Mouse (Mus musculus) midbrain, embryonic 13.5 days (tissue): ENCODE measurements at regions not wholly inside any gene's neighbourhood (a gene's known extent, or its start where the extent isn't known, plus 50 kb on each side); places are given as distances from the start of the nearest gene placed in this dataset.

ENCODE experiments used
- ATAC-seq: fragments of 200-750 bp; cut with Nextera tagmentation; 2 replicates; pipeline ENCODE4 v1.8.0; 2017; ENCODE audit warnings: mild to moderate bottlenecking, moderate TSS enrichment, moderate library complexity
- H3K27ac ChIP-seq: fragments of 300-500 bp; sonication (generic); 2 replicates; pipeline ENCODE4 v1.5.1; 2015; ENCODE audit warnings: inconsistent platforms, mild to moderate bottlenecking, moderate library complexity
- H3K27me3 ChIP-seq: fragments of 300-500 bp; sonication (generic); 2 replicates; pipeline ENCODE4 v1.6.1; 2015; ENCODE audit warnings: mild to moderate bottlenecking, inconsistent platforms
- H3K36me3 ChIP-seq: fragments of 300-500 bp; sonication (generic); 2 replicates; pipeline ENCODE4 v1.6.1; 2015; ENCODE audit warnings: mild to moderate bottlenecking, inconsistent platforms
- H3K4me1 ChIP-seq: fragments of 300-500 bp; sonication (generic); replicated peaks from 2 replicates; pipeline ENCODE4 v1.6.1; 2015; ENCODE audit warnings: inconsistent platforms
- H3K4me2 ChIP-seq: fragments of 300-500 bp; sonication (generic); replicated peaks from 2 replicates; pipeline ENCODE4 v1.6.1; 2015; ENCODE audit warnings: moderate library complexity, mild to moderate bottlenecking, inconsistent platforms
- H3K4me3 ChIP-seq: fragments of 300-500 bp; sonication (generic); replicated peaks from 2 replicates; pipeline ENCODE4 v1.5.1; 2015; ENCODE audit warnings: mild to moderate bottlenecking, inconsistent platforms
- H3K9ac ChIP-seq: fragments of 300-500 bp; sonication (generic); replicated peaks from 2 replicates; pipeline ENCODE4 v1.6.1; 2015; ENCODE audit warnings: mild to moderate bottlenecking, inconsistent platforms
- H3K9me3 ChIP-seq: fragments of 300-500 bp; sonication (generic); 2 replicates; pipeline ENCODE4 v1.6.1; 2016; ENCODE audit warnings: mild to moderate bottlenecking, inconsistent platforms
- WGBS: fragments of 180-500 bp; shearing (Covaris S2); methylation state at CpG from one replicate; pipeline ENCODE4 v1.1.7; 2015; 5-methylcytosine and 5-hydroxymethylcytosine counted together

- ATAC-seq, result no peak
- H3K27me3 ChIP-seq, result 0 out of 2 replicates have a peak, but pooled peaks cover 8% of the 10 kb centered on the region
- H3K27ac ChIP-seq, result no peak overlapping the region
- WGBS, result 74% methylated on average over 3 of the region's 3 CpGs
- H3K4me1 ChIP-seq, result peaks cover 5% of the 10 kb centered on the region
- no peak overlapping the region for H3K4me3 ChIP-seq
- H3K9ac ChIP-seq, result no peak overlapping the region
- H3K9me3 ChIP-seq, result no peaks in the 10 kb centered on the region
- no peak overlapping the region for H3K4me2 ChIP-seq
- H3K36me3 ChIP-seq, result no peaks in the 10 kb centered on the region
These were observed 136.9 kb upstream of the Gm6657 start for GRCm38 (mm10) chr12:78057166-78057565.

- no peaks in the 10 kb centered on the region for H3K9me3 ChIP-seq
- H3K4me1 ChIP-seq, result peaks cover 5% of the 10 kb centered on the region
- no peak for ATAC-seq
- H3K36me3 ChIP-seq, result no peaks in the 10 kb centered on the region
- no peak overlapping the region for H3K4me3 ChIP-seq
- no peak overlapping the region for H3K4me2 ChIP-seq
- 59% methylated on average over 5 of the region's 5 CpGs for WGBS
- H3K27ac ChIP-seq, result no peak overlapping the region
- H3K9ac ChIP-seq, result no peak overlapping the region
- 0 out of 2 replicates have a peak, but pooled peaks cover 3% of the 10 kb centered on the region for H3K27me3 ChIP-seq
These were observed 134.1 kb upstream of the Gm6657 start for GRCm38 (mm10) chr12:78059965-78060364.

- no peaks in the 10 kb centered on the region for H3K4me1 ChIP-seq
- H3K27me3 ChIP-seq, result no peaks in the 10 kb centered on the region
- no peak overlapping the region for H3K9ac ChIP-seq
- no peaks in the 10 kb centered on the region for H3K9me3 ChIP-seq
- H3K36me3 ChIP-seq, result no peaks in the 10 kb centered on the region
- no peak overlapping the region for H3K4me2 ChIP-seq
- no peak for ATAC-seq
- 83% methylated on average over 6 of the region's 6 CpGs for WGBS
- no peak overlapping the region for H3K4me3 ChIP-seq
- no peak overlapping the region for H3K27ac ChIP-seq
These were observed 128.0 kb upstream of the Gm6657 start for GRCm38 (mm10) chr12:78066024-78066423.

GRCm38 (mm10) chr12:78072935-78073334 is 121.1 kb upstream of the Gm6657 start:
- no peak for ATAC-seq
- 68% methylated on average over 9 of the region's 9 CpGs for WGBS
- no peak overlapping the region for H3K4me3 ChIP-seq
- no peak overlapping the region for H3K9ac ChIP-seq
- H3K9me3 ChIP-seq, result no peaks in the 10 kb centered on the region
- H3K36me3 ChIP-seq, result no peaks in the 10 kb centered on the region
- no peak overlapping the region for H3K4me2 ChIP-seq
- H3K27me3 ChIP-seq, result 0 out of 2 replicates have a peak, but pooled peaks cover 3% of the 10 kb centered on the region
- no peaks in the 10 kb centered on the region; the same call in 1 of the 2 replicates for H3K4me1 ChIP-seq
- H3K27ac ChIP-seq, result no peak overlapping the region

DNA sequence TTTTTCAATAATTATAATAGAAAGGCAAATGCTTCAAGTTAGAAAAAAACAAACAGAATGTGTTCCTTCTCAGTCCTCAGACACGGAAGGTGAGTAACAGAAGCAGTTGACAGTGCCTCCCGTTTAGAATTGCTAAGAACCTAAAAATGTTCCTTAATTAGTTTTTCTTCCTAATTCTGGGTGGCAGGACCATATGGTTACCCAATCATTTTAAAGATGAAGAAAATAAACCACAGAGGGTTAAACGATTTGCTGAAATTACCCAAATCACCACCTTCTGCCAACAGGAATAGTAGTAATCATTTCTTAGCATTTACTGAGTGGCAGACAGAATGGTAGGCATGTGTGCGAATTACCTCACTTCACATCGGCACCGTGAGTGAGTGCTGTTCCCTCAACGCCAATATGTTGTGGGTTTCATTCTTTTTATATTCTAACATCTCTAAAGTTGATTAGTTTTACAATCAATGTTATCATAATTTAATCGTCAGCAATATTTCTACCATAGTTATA is 119.7 kb upstream of the Gm6657 start:
- Histone ChIP-seq H3K36me3 (no peaks in the 10 kb centered on the region), H3K4me3 (no peak overlapping the region), H3K27me3 (0 out of 2 replicates have a peak, but pooled peaks cover 3% of the 10 kb centered on the region), H3K4me2 (no peak overlapping the region), H3K9ac (no peak overlapping the region), H3K4me1 (peaks cover 4% of the 10 kb centered on the region), H3K9me3 (no peaks in the 10 kb centered on the region), H3K27ac (no peak overlapping the region)
- no peak for ATAC-seq
- 92% methylated on average over 8 of the region's 8 CpGs for WGBS

- H3K4me3 ChIP-seq, result no peak overlapping the region
- no peak overlapping the region for H3K4me2 ChIP-seq
- H3K9me3 ChIP-seq, result no peaks in the 10 kb centered on the region
- H3K36me3 ChIP-seq, result no peaks in the 10 kb centered on the region
- 0 out of 2 replicates have a peak, but pooled peaks cover 3% of the 10 kb centered on the region for H3K27me3 ChIP-seq
- no peak overlapping the region for H3K27ac ChIP-seq
- ATAC-seq, result no peak
- 46% methylated on average over 5 of the region's 5 CpGs for WGBS
- H3K4me1 ChIP-seq, result peaks cover 4% of the 10 kb centered on the region
- H3K9ac ChIP-seq, result no peak overlapping the region
These were observed 116.8 kb upstream of the Gm6657 start for GRCm38 (mm10) chr12:78077285-78077684.

DNA sequence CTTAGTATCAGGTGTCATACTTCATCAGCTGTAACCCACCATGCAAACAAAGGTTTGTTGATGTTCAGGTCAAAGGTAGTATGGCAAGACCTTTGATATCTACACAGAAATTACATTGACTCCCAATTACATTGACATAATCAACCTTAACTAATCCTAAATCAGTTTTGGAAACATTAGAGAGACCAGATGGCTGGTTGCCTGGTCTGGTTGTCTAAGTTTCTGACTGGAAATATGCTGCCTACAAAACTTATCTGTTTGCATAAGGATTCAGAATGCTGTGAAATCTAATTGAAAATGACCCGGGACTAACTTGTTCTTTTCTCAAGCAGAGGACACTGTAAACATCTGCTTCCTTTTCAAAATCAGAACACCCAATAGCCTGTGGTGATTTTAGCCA is 111.9 kb upstream of the Gm6657 start:
- Histone ChIP-seq H3K9ac (no peak overlapping the region), H3K4me2 (no peak overlapping the region), H3K4me3 (no peak overlapping the region), H3K27me3 (no peaks in the 10 kb centered on the region), H3K9me3 (no peaks in the 10 kb centered on the region), H3K27ac (no peak overlapping the region), H3K36me3 (no peaks in the 10 kb centered on the region), H3K4me1 (peaks cover 4% of the 10 kb centered on the region)
- 90% methylated on average over 1 of the region's 1 CpGs for WGBS
- ATAC-seq, result no peak

DNA sequence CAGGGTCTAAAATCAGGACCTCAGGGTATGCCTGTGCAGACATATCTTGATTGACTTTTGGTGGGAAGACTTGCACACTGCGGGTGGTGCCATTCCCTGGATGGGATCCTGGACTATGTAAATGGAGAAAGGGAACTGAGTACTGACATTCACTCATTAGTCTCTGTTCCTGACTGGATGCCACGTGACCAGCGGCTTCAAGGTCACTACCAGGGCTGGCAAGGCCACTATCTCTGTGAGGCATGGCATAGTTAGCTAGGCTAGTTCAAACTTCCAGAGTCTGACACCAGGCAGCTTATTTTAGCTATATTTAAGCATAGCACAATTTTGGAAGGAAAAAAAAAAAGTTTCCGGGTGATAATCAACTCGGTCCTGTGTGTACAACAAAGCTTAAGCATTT is 108.0 kb upstream of the Gm6657 start:
- H3K27me3 ChIP-seq, result no peaks in the 10 kb centered on the region
- no peak overlapping the region for H3K27ac ChIP-seq
- no peaks in the 10 kb centered on the region for H3K36me3 ChIP-seq
- no peak overlapping the region for H3K4me3 ChIP-seq
- ATAC-seq, result no peak
- H3K4me2 ChIP-seq, result no peak overlapping the region
- H3K9me3 ChIP-seq, result no peaks in the 10 kb centered on the region
- H3K9ac ChIP-seq, result no peak overlapping the region
- 0 out of 2 replicates have a peak, but pooled peaks cover 2% of the 10 kb centered on the region for H3K4me1 ChIP-seq
- 93% methylated on average over 5 of the region's 5 CpGs for WGBS

GRCm38 (mm10) chr12:78087921-78088320 is 106.1 kb upstream of the Gm6657 start:
- 69% methylated on average over 1 of the region's 1 CpGs for WGBS
- no peaks in the 10 kb centered on the region for H3K36me3 ChIP-seq
- no peak overlapping the region for H3K9ac ChIP-seq
- H3K9me3 ChIP-seq, result no peaks in the 10 kb centered on the region
- H3K27ac ChIP-seq, result no peak overlapping the region
- H3K4me1 ChIP-seq, result 0 out of 2 replicates have a peak, but pooled peaks cover 2% of the 10 kb centered on the region
- no peak for ATAC-seq
- H3K4me3 ChIP-seq, result no peak overlapping the region
- H3K27me3 ChIP-seq, result no peaks in the 10 kb centered on the region
- H3K4me2 ChIP-seq, result no peak overlapping the region

DNA sequence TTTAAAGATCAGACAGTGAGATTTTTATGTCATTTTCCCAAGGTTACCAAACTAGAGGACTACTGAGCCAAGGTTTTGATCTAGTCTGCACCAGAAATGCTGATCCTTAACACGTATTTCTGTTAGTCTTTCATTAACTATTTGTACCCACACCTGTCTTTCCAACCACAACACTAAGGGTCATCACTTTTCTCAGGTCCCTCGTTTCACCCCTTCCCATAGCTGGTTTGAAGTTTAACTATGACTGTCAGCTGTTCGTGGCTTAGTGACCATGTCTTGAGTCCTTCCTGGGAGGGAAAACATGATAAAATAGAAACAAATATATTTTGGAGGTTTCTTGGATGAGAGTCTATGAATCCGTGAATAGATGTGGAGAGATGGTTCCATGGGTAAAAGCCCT is 99.6 kb upstream of the Gm6657 start:
- peaks cover 11% of the 10 kb centered on the region; the same call in 1 of the 2 replicates for H3K4me1 ChIP-seq
- H3K27me3 ChIP-seq, result no peaks in the 10 kb centered on the region
- ATAC-seq, result no peak
- no peak overlapping the region for H3K9ac ChIP-seq
- H3K9me3 ChIP-seq, result no peaks in the 10 kb centered on the region
- H3K36me3 ChIP-seq, result no peaks in the 10 kb centered on the region
- no peak overlapping the region for H3K4me3 ChIP-seq
- no peak overlapping the region for H3K27ac ChIP-seq
- 90% methylated on average over 4 of the region's 4 CpGs for WGBS
- no peak overlapping the region for H3K4me2 ChIP-seq

- no peak overlapping the region for H3K27ac ChIP-seq
- H3K4me3 ChIP-seq, result no peak overlapping the region
- no peak overlapping the region for H3K4me2 ChIP-seq
- H3K4me1 ChIP-seq, result peaks cover 14% of the 10 kb centered on the region
- H3K9ac ChIP-seq, result no peak overlapping the region
- no peaks in the 10 kb centered on the region for H3K9me3 ChIP-seq
- no peaks in the 10 kb centered on the region for H3K36me3 ChIP-seq
- WGBS, result 81% methylated on average over 2 of the region's 2 CpGs
- ATAC-seq, result no peak
- H3K27me3 ChIP-seq, result no peaks in the 10 kb centered on the region
These were observed 98.7 kb upstream of the Gm6657 start for GRCm38 (mm10) chr12:78095352-78095751.

DNA sequence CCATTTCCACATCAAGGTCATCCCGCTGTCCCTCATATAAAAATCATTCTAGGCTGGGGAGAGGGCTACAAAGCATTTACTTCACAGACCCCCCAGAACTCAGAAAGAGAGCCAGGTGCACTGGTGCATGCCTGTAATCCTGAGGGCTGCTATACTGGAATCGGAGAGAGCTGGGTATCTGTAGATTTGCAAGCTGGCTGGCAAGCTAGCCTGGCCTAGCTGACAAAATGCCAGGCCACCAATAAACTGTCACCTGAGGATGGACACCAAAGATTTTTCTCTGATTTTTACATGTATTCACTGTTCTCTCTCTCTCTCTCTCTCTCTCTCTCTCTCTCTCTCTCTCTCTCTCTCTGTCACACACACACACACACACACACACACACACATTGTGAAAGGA is 98.1 kb upstream of the Gm6657 start:
- no peak overlapping the region for H3K27ac ChIP-seq
- no peak overlapping the region for H3K4me3 ChIP-seq
- H3K4me2 ChIP-seq, result no peak overlapping the region
- no peaks in the 10 kb centered on the region for H3K27me3 ChIP-seq
- WGBS, result 91% methylated on average over 2 of the region's 2 CpGs
- peaks cover 14% of the 10 kb centered on the region for H3K4me1 ChIP-seq
- no peaks in the 10 kb centered on the region for H3K9me3 ChIP-seq
- ATAC-seq, result no peak
- no peak overlapping the region for H3K9ac ChIP-seq
- H3K36me3 ChIP-seq, result no peaks in the 10 kb centered on the region

DNA sequence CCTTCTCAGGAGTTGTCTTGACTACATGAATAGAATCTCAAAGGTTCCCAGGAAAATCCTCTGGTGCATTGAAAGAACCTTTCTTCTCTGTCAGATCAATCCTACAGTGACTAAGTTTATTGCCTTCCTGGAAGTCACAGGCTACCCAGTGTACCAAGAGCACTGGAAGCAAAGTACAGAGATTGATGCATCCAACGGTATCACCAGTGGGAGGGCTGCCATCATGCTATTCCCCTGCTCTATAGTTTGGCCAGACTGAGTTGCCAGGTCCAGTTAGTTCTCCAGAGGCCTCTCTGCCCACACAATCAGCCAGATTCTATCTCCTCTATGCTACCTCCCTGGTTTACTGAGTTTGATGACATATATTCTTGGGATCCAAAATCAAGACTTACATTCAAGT is 96.9 kb upstream of the Gm6657 start:
- Histone ChIP-seq H3K4me2 (no peak overlapping the region), H3K36me3 (no peaks in the 10 kb centered on the region), H3K9ac (no peak overlapping the region), H3K27ac (no peak overlapping the region), H3K4me3 (no peak overlapping the region), H3K9me3 (no peaks in the 10 kb centered on the region), H3K4me1 (peaks cover 14% of the 10 kb centered on the region), H3K27me3 (no peaks in the 10 kb centered on the region)
- ATAC-seq, result no peak
- 44% methylated on average over 1 of the region's 1 CpGs for WGBS
